ENCODE assay signal across 27 mouse cellular contexts in the genomic region with DNA sequence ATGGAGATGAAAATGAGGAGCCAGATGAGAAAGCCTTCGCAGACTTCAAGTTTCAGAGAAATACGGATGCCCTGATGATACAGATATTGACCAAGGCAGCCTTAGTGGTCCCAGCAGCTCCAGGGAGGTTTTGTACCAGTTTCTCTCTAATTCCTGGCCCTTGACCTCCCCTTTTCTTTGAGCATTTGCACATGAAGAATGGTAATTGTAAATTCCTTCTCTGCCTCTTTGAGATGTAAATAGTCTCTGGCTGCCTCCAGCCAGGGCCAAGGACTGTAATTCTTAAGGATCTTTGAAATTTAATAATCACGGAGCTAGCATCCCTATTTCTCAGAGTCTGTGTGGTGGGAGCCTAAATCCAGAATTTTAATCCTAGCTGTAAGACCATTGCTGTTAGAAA.
DNase-seq lines count a peak whose midpoint lies in the region; ATAC-seq and TF ChIP-seq lines count a peak whose summit lies in the region.
"Had no signal": no experiment of that assay in that cellular context is flagged by ENCODE, and none has a peak within 500 bp of the region (broad histone marks: within the 10 kb centered on the region; RNA-seq: fewer than 3 reads in every experiment).

No protein-coding gene starts in this region.

- no peaks in the 10 kb centered on the region for H3K36me3 ChIP-seq in forebrain, embryonic 11.5 days (ENCODE audit: control insufficient read depth, insufficient read depth, low read length)
- H3K36me3 ChIP-seq in forebrain, embryonic 10.5 days (replicated peaks), result no peaks in the 10 kb centered on the region
- H3K36me3 ChIP-seq in midbrain, embryonic 10.5 days, result no peaks in the 10 kb centered on the region
- no peaks in the 10 kb centered on the region for H3K36me3 ChIP-seq in midbrain, postnatal 0 days (ENCODE audit: insufficient read depth, low read length)
- H3K36me3 ChIP-seq: embryonic facial prominence, embryonic 10.5 days; embryonic facial prominence, embryonic 13.5 days; G1E; heart, embryonic 10.5 days had no signal

- H3K27ac ChIP-seq in forebrain, embryonic 11.5 days (ENCODE audit: low read depth, low read length), result no peak overlapping the region
- no peak overlapping the region for H3K27ac ChIP-seq in forebrain, embryonic 10.5 days
- peak overlapping the region; percentile 63 for H3K27ac ChIP-seq in midbrain, embryonic 10.5 days (replicated peaks)
- H3K27ac ChIP-seq in midbrain, postnatal 0 days (ENCODE audit: low read depth, low read length), result no peak overlapping the region
- H3K27ac ChIP-seq: embryonic facial prominence, embryonic 10.5 days; embryonic facial prominence, embryonic 13.5 days; heart, adult 2 months; heart, embryonic 10.5 days; hindbrain, embryonic 14.5 days; hindbrain, postnatal 0 days had no signal

- no peak overlapping the region for H3K4me3 ChIP-seq in forebrain, embryonic 11.5 days (ENCODE audit: low read depth, low read length)
- no peak overlapping the region for H3K4me3 ChIP-seq in forebrain, embryonic 10.5 days
- no peak overlapping the region for H3K4me3 ChIP-seq in midbrain, embryonic 10.5 days
- no peak overlapping the region for H3K4me3 ChIP-seq in midbrain, postnatal 0 days (ENCODE audit: low read depth, low read length)
- H3K4me3 ChIP-seq: embryonic facial prominence, embryonic 10.5 days; embryonic facial prominence, embryonic 13.5 days; erythroblast, embryonic 14.5 days; heart, adult 2 months; heart, embryonic 10.5 days had no signal

- no peak overlapping the region for H3K9ac ChIP-seq in forebrain, embryonic 11.5 days (ENCODE audit: low read length)
- no peak overlapping the region for H3K9ac ChIP-seq in midbrain, postnatal 0 days (replicated peaks; ENCODE audit: low read length, poor library complexity, severe bottlenecking)
- H3K9ac ChIP-seq: embryonic facial prominence, embryonic 13.5 days; forebrain, postnatal 0 days; hindbrain, embryonic 14.5 days had no signal

- H3K4me1 ChIP-seq in forebrain, embryonic 11.5 days (replicated peaks; ENCODE audit: control insufficient read depth, insufficient read depth, low read length), result no peaks in the 10 kb centered on the region
- peaks cover 11% of the 10 kb centered on the region for H3K4me1 ChIP-seq in forebrain, embryonic 10.5 days
- peaks cover 19% of the 10 kb centered on the region for H3K4me1 ChIP-seq in midbrain, embryonic 10.5 days
- no peaks in the 10 kb centered on the region for H3K4me1 ChIP-seq in midbrain, postnatal 0 days (ENCODE audit: insufficient read depth, low read length)
- H3K4me1 ChIP-seq: embryonic facial prominence, embryonic 13.5 days; heart, embryonic 10.5 days had no signal

- TF ChIP-seq CTCF in midbrain, postnatal 0 days (IDR thresholded peaks at IDR 0.05), result no peak
- no peak for TF ChIP-seq CTCF in brain, embryonic 14.5 days (IDR thresholded peaks at IDR 0.05; ENCODE audit: borderline replicate concordance, extremely low read depth, insufficient read depth, insufficient read length)

- peak; percentile 47; the same call in 1 of the 2 replicates for ATAC-seq in forebrain, embryonic 11.5 days (replicated peaks; ENCODE audit: low FRiP score)
- no peak for ATAC-seq in midbrain, postnatal 0 days (ENCODE audit: low FRiP score)
- ATAC-seq: activated CD4-positive, CD25-positive, alpha-beta regulatory T cell, adult 4 months; forebrain, embryonic 14.5 days; forebrain, postnatal 0 days; hindbrain, postnatal 0 days; inflammation-experienced regulatory T-cells, adult 6 months; intestine, embryonic 16.5 days; Patski had no signal

- H3K9me3 ChIP-seq in forebrain, embryonic 11.5 days (ENCODE audit: control insufficient read depth, low read length), result no peaks in the 10 kb centered on the region
- H3K9me3 ChIP-seq in forebrain, embryonic 10.5 days, result no peaks in the 10 kb centered on the region
- 0 out of 2 replicates have a peak, but pooled peaks cover 2% of the 10 kb centered on the region for H3K9me3 ChIP-seq in midbrain, embryonic 10.5 days (replicated peaks)
- no peaks in the 10 kb centered on the region for H3K9me3 ChIP-seq in midbrain, postnatal 0 days (ENCODE audit: low read length)
- H3K9me3 ChIP-seq: embryonic facial prominence, embryonic 10.5 days; embryonic facial prominence, embryonic 13.5 days; heart, embryonic 10.5 days had no signal

- no peaks in the 10 kb centered on the region for H3K27me3 ChIP-seq in forebrain, embryonic 11.5 days (ENCODE audit: control insufficient read depth, insufficient read depth, low read length)
- H3K27me3 ChIP-seq in forebrain, embryonic 10.5 days (ENCODE audit: poor library complexity, severe bottlenecking), result no peaks in the 10 kb centered on the region
- no peaks in the 10 kb centered on the region for H3K27me3 ChIP-seq in midbrain, embryonic 10.5 days (ENCODE audit: low read depth, poor library complexity, severe bottlenecking)
- no peaks in the 10 kb centered on the region for H3K27me3 ChIP-seq in midbrain, postnatal 0 days (ENCODE audit: insufficient read depth, low read length)
- H3K27me3 ChIP-seq: embryonic facial prominence, embryonic 13.5 days had no signal

- H3K4me2 ChIP-seq in forebrain, embryonic 11.5 days (ENCODE audit: low read depth, low read length, severe bottlenecking), result no peak overlapping the region
- H3K4me2 ChIP-seq in midbrain, postnatal 0 days (ENCODE audit: low read depth, low read length, poor library complexity, severe bottlenecking), result no peak overlapping the region
- H3K4me2 ChIP-seq: embryonic facial prominence, embryonic 13.5 days; hindbrain, embryonic 14.5 days had no signal

- 26% methylated on average over 3 of the region's 3 CpGs for WGBS in forebrain, embryonic 11.5 days
- WGBS in forebrain, embryonic 10.5 days, result 41% methylated on average over 3 of the region's 3 CpGs
- WGBS in midbrain, embryonic 10.5 days, result 23% methylated on average over 3 of the region's 3 CpGs
- 18% methylated on average over 3 of the region's 3 CpGs for WGBS in midbrain, postnatal 0 days

- TF ChIP-seq POLR2A in brain, embryonic 14.5 days (IDR thresholded peaks at IDR 0.05; ENCODE audit: borderline replicate concordance, extremely low read depth, insufficient read depth, insufficient read length, poor library complexity, severe bottlenecking), result no peak

- DNase-seq in forebrain, embryonic 11.5 days (ENCODE audit: low spot score), result no peak
- no peak for DNase-seq in forebrain, embryonic 10.5 days (ENCODE audit: extremely low spot score, low spot score)
- no peak for DNase-seq in midbrain, embryonic 10.5 days (ENCODE audit: low spot score)
- DNase-seq in midbrain, postnatal 0 days (ENCODE audit: low spot score), result no peak
- peak; percentile 77 for DNase-seq in R1 (ENCODE audit: low read depth, low spot score)
- DNase-seq in brain, embryonic 14.5 days (ENCODE audit: low read depth), result peak; percentile 44
- no peak for DNase-seq in cerebellum, postnatal 10 days
- DNase-seq: adrenal gland, adult 8-10 months; adrenal gland, postnatal 25 days; cerebellum, adult 18-20 months; cerebellum, adult 9-10 months; forebrain, postnatal 0 days; gastrocnemius, postnatal 25 days; heart, adult 2 months; kidney, adult 18-20 months had no signal

Comparison
In these comparisons a context has a peak if more than half of its experiments do, and no peak if none do; other contexts are left out.
1. DNase-seq: peak in R1 (single experiment) and brain, embryonic 14.5 days (single experiment); none in forebrain, embryonic 11.5 days (single experiment), forebrain, embryonic 10.5 days (single experiment), midbrain, embryonic 10.5 days (single experiment), midbrain, postnatal 0 days (single experiment) and cerebellum, postnatal 10 days (0 of 2).